Comparison of ENCODE assay signal across 25 mouse cellular contexts in genomic region chr5:73079801-73080200, GRCm38 (mm10).
"Had no signal": no experiment of that assay in that cellular context is flagged by ENCODE, and none has a peak within 500 bp of the region (broad histone marks: within the 10 kb centered on the region; RNA-seq: fewer than 3 reads in every experiment).

No protein-coding gene starts in this region.

- H3K4me1 ChIP-seq: heart, embryonic 13.5 days; heart, embryonic 15.5 days; hindbrain, embryonic 13.5 days; hindbrain, embryonic 15.5 days; kidney, embryonic 15.5 days; limb, embryonic 12.5 days; liver, embryonic 13.5 days had no signal

- ATAC-seq: hindbrain, postnatal 0 days; intestine, embryonic 16.5 days had no signal

- H3K4me3 ChIP-seq: heart, adult 2 months; heart, embryonic 13.5 days; heart, embryonic 15.5 days; hindbrain, embryonic 13.5 days; hindbrain, embryonic 15.5 days; kidney, embryonic 15.5 days; limb, embryonic 12.5 days; liver, embryonic 13.5 days had no signal

- DNase-seq: gastrocnemius, postnatal 14 days; gastrocnemius, postnatal 36 days; heart, adult 2 months; heart, postnatal 14 days; heart, postnatal 36 days; kidney, adult 11 months; kidney, adult 2 months; kidney, adult 9 months; kidney, postnatal 14 days; kidney, postnatal 36 days; layer of hippocampus, postnatal 36 days; left cerebral cortex, postnatal 4 days; liver; liver, embryonic 13.5 days had no signal

- H3K9me3 ChIP-seq: heart, embryonic 13.5 days; heart, embryonic 15.5 days; hindbrain, embryonic 13.5 days; hindbrain, embryonic 15.5 days; kidney, embryonic 15.5 days; limb, embryonic 12.5 days; liver, embryonic 13.5 days had no signal

- H3K27me3 ChIP-seq: heart, embryonic 13.5 days; heart, embryonic 15.5 days; hindbrain, embryonic 13.5 days; hindbrain, embryonic 15.5 days; kidney, embryonic 15.5 days; limb, embryonic 12.5 days; liver, embryonic 13.5 days had no signal

- H3K9ac ChIP-seq: heart, embryonic 13.5 days; heart, embryonic 15.5 days; hindbrain, embryonic 13.5 days; hindbrain, embryonic 15.5 days; kidney, embryonic 15.5 days; limb, embryonic 12.5 days; liver, embryonic 13.5 days had no signal

- H3K27ac ChIP-seq: heart, adult 2 months; heart, embryonic 13.5 days; heart, embryonic 15.5 days; hindbrain, embryonic 13.5 days; hindbrain, embryonic 15.5 days; hindbrain, postnatal 0 days; kidney, embryonic 15.5 days; kidney, postnatal 0 days; limb, embryonic 12.5 days; liver, embryonic 13.5 days had no signal

- H3K4me2 ChIP-seq: heart, embryonic 11.5 days; heart, embryonic 13.5 days; heart, embryonic 15.5 days; hindbrain, embryonic 13.5 days; hindbrain, embryonic 15.5 days; kidney, embryonic 15.5 days; limb, embryonic 12.5 days; liver, embryonic 11.5 days; liver, embryonic 13.5 days had no signal
